Mouse (Mus musculus) CH12F3 (cell line): Measurements from ENCODE around the gene Kif3a.
"Not testable (repeated sequence)": the region's sequence is repeated elsewhere in the genome, so short reads cannot be mapped to it uniquely, and the experiment has no call there.

Source experiments
- in situ Hi-C: fragments of 300-500 bp; cut with MboI; formaldehyde crosslinking; loops from 2 replicates; pipeline ENCODE4 v1.14.3; 2020; ENCODE audit warnings: low sequenced_read_pairs

Kif3a gene

DNA sequence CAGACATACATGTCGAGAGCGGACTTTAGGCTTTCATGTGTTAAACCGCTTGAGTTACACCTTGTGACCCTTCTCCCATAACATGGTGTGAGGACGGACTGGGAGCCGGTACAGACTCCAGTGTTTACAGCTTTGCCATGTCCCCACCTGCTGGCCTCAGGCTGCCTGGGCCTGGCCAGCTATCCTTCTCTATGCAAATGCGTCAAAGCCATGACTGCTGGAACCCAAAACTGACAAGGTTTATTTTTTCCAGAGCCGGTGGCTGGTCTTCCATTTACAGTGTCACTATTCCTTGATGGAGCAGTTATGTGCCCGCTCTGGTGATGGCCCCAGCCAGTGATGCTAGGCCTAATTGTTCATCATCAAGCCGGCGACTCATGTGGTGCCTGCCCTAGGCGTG is 26.0 kb upstream of the Kif3a start:
- in situ Hi-C loops: no loop called here

DNA sequence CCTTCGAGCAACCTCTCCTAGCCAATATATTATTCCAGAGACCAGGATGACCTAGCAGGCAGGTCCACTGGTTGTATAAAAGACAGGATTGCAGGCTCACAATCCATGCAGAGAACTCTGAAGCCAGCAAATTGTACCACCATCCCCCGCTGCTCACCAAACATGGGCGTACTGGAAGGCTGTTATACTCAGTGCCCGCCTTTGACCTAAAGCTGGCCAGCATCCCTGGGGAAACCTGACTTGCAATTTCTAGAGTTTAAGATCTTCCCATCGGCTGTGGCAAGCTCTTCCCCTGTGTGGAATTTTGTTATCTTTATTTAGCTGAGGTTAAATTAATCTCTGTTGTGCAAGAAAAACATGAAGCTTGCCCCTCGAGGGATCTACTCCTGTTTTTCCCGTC is 24.2 kb upstream of the Kif3a start:
- in situ Hi-C loops: no loop called here

DNA sequence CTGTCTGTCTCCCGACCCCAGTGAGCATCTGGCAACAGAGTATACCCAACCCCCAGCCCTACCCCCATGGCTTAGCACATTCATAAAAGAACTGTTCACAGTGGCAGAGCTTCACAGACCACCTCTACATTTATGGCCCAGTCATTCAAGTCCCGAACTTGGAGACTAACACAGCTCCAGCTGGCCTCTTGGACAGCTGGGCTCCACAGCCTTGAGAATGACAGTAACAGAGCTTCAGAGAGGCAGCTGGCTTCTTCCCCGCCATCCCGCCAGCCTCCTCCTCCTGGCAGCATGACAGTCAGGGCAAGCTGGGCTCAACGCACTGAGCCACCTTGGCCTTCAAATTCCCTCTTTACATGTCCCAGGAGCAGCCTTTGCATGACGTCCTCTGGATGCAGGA is 20.9 kb upstream of the Kif3a start:
- in situ Hi-C loops: no loop called here

DNA sequence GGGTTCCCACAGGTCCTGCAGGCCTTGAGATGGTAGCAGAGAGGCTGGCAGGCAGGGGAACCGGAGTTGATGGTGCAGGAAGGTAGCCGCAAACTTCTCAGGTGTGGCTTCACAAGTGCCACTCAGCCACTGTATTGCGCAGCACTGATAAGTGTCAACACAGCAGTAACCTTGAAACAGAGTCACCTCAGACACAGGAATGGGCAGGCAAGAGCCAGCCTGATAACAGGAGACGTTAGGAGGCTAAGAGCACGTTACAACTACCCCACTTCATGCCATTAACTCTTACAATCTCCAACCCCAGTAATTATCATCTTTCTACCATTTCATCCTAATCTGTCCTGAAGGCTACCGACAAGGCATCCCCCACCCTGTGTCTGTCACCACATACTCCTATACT is 19.6 kb upstream of the Kif3a start:
- in situ Hi-C loops: no loop called here

DNA sequence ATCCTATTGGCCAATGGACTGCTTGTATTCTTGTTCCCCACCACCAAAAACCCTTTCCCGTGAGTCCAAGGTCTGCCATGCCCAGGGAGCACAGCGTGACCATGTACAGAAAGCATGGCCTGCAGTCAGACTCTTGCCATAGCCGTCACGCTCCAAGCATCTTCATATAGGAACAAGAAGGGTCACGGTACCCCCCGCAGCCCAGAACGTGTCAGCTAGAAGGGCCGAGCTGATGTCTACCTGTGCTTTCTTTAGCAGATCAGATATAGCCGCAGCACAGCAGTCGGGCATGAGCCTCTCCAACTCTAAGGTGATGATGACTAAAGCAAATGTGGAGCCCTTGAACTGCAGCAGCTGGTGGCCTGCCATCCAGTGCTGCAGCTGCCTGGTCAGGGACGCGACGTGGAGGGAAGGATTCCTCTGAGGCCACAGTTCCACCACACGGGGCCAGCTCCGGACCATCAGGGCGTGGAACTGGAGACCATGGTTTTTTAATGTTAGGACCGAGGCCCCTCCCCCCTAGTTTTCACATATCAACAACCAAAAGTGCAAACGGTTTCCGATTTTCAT is 19.1 kb upstream of the Kif3a start:
- in situ Hi-C loops: no loop called here

DNA sequence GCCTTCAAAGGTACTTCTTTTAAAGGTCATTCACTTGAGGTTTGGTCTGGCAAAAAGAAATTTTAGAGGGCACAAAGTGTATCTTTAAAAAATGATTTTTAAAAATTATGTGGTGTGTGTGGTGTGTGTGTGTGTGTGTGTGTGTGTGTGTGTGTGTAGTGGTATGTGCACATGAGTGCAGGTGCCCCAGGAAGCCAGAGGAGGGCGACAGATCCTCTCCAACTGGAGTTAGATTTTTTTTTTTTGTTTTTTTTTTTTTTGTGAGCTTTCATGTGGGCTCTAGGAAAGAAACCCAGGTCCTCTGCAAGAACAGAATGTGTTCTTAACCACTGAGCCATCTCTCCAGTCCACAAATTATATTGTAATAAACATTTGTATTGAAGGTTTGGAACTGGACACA is 16.5 kb upstream of the Kif3a start:
- in situ Hi-C loops: no loop called here

DNA sequence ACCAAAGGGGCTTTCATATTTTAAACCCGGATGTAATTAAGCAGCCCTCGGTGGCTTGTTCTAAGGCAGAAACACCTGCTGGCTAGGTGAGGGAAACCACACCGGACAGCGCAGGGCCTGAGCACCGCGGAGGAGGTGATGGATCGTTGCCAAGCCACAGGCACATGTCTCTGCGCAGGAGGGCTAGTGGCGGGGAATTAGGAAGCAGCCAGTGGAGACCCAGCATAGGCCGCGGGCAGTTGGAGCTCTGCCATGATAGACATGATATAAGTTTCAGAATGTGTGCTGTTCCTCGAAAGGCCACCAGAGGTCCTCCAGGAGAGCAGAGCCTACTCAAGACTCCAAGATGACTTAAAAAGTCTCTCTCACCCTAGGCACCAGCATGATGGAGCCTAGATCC is 15.4 kb upstream of the Kif3a start:
- in situ Hi-C loops: no loop called here

DNA sequence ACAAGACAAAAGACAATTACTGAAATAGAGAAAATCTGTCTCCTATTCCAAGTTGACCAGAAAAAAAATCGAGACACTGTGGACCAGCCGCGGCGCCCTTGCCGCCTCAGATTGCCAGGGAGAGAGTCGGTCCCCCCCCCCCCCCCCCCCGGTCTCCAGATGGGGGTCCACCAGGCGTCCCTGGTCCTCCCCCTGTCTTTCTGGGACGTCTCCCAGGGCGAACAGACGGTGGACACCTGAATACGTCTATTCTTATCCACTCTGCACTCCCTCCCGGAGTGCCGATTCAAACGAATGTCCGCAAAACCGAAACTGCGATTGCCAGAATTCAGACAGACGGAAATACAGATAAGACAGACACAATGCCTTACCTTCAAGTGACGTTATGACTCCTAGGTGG is 10.7 kb upstream of the Kif3a start:
- in situ Hi-C loops: not testable (repeated sequence)

DNA sequence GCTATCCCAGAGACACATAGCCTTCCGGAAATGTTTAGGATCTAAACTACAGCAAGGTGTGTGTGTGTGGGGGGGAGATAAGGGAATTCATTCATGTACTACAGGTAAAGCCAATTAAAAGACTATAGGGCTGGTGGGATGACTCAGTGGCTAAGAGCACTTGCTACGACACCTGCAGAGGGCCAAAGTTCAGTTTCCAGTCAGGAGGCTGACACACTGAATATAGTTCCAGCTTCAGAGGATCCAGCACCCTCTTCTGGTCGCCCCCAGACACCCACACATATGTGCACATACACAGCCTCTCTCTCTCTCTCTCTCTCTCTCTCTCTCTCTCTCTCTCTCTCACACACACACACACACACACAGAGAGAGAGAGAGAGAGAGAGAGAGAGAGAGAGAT is 9.2 kb upstream of the Kif3a start:
- in situ Hi-C loops: not testable (repeated sequence)

DNA sequence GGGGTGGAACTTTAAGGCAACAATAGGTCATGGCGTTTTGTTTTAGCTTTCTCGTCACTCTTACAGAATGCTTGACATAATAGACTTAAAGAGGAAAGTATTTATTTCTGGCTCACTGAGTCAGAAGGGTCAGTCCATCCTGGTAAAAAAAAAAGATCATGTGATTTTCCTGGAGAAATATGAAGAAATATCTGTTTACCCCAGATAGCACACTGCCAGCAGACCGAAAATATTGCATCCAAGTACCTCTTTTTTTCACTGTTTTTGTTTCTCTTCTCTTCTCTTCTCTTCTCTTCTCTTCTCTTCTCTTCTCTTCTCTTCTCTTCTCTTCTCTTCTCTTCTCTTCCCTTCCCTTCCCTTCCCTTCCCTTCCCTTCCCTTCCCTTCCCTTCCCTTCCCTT is 7.2 kb upstream of the Kif3a start:
- in situ Hi-C loops: not testable (repeated sequence)

DNA sequence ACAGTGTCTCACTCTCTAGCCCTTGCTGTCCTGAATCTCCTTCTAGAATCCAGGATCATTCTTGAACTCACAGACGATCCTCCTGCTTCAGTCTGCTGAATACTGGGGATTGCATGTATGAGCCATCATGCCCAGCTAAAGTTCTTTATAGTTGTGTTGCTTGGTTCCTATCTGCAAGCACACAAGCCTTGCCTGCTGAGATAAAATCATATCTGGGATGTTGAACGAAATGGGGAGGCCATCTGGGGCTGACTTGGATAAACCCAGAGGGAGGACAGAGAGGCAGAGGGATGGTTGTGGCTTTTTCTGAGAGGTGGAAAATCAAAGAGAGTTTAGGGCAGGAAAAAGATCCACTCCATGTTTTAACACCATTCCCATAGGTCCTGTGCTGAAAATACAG is 5.2 kb upstream of the Kif3a start:
- in situ Hi-C loops: no loop called here

DNA sequence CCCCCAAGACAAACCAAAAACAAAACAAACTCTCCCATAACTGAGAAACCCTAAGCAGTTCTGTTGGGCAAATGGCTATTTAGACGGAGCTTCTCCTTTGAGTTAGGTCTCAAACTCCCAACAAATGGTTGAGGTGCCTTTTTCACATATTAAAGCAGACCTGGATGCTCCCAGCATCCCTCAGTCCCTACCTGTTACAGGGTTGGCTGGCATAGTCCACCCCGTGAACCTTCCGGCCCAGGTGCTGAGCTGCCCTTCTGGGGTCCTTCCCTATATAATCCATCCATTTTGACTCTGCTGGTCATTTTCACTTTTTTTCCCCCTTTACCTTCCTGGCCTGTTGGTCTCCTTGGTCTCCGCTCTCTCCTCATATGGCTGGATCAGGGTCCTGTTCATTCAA is 533 bp upstream of the Kif3a start:
- in situ Hi-C loops: no loop called here

DNA sequence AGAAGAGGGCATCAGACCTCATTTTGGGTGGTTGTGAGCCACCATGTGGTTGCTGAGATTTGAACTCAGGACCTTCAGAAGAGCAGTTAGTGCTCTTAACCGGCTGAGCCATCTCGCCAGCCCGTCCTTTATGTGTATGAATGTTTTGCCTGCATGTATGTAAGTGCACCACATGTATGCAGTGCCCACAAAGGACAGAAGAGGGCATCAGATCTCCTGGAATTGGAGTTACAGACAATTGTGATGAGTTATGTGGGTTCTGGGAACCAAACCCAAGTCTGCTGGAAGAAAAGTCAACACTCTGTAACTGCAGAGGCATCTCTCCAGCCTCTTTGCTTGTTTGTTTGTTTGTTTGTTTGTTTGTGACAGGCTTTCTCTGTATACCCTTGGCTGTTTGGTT is 13.4 kb downstream of the Kif3a start:
- in situ Hi-C loops: no loop called here

DNA sequence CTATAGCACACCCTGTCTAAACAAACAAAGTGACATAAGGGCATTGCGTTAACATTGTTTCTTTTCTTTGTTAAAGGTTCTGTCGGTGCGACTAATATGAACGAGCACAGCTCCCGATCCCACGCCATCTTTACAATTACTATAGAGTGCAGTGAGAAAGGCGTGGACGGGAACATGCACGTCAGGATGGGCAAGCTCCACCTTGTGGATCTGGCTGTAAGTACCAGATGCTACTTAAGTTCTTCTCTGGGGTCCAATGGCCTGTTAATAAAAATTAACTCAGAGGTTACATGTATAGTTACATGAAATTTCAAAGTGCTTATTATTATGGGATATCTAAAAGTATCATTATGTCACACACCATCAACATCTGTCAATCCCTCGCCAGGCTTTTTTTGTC is 16.0 kb downstream of the Kif3a start:
- in situ Hi-C loops: no loop called here

DNA sequence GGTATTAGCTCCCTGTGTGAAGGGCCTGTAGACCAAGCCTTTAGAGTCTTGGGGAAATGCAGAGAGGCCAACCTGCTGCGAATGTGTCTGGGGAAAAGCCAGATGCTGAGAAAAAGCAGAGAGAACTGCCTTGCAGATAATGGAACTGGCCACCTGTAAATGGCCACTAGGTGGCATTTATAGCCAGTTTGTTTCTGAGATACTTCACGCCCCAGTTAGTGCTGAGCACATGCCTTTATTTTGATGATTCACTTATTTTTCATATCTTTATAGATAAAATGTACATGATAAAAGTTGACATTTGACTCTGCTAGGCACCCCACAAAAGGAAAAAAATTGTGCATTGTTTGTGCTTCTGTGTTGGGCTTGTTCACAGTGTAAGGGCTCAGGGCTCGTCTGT is 17.7 kb downstream of the Kif3a start:
- in situ Hi-C loops: no loop called here

DNA sequence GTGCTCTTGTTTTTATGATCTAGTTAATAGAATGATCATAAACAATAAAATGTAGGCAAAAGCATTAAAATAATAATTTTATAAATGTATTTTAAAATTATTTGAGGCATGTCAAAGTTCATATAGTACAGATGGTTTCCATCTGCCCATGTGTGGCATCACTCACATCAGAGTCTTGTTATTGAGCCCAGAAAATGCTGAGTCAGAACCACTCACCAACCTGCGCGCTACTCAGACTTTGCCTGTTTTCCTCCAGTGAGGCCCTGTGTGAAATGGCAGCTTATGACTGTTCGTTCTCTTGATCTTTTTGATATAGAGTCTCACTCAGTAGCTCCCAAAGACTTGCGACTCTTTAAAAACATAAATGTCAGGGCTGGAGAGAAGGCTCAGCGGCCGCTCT is 18.3 kb downstream of the Kif3a start:
- in situ Hi-C loops: no loop called here

DNA sequence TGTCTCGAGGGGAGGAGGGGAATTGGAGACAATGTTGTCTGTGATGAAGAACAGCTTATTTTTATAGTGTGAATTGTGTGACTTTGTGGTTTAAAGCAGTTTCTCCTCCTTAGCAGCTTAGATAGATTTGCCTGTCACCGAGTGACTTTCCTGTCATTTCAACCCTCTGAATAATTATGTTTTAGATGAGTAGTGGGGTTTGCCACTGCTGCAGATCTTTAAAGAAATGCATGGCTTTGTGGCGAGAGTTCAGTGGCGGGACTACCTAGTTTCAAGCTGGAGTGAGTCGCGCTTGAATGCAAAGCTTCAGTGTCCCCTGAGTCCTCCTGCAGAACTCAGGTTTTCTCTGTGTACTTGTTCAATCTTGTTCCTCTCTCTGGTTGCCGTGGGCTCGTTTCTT is 21.1 kb downstream of the Kif3a start:
- in situ Hi-C loops: no loop called here

DNA sequence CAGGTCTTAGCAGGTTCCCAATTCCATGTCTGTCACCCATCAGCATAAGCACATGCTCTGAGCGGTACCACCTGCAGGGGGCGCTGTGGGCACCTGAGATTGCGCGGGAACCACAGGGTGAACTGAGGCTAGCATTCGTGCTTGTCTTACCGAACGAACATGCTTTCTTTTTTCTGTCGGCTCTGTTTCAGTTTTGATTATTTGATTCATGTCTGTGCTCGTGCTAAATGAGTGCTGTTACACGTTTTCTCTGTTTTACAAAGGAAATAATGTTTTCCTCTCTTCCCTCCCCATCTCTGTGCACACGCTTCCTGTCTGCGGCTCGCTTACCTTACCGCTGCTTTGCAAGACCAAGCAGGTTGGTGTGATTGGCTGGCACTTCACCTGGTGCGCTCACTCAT is 23.2 kb downstream of the Kif3a start:
- in situ Hi-C loops: no loop called here

DNA sequence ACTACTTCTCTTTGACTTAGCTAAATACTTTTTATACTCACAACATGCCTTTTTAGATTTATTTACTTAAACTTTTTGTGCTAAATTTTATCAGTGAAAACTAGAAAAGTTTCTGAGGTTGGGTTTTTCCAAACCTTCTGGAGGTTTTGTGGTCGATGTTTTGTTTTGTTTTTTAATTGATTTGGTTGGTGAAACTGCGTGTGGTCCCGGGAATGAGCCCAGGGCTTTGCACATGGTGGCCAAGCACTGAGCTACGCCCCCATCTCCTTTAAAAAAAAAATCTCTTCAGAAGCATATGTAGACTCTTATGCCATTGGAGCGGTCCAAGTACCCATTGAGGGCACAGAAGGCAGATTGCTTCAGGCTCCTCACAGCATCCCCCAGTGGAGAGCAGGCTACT is 23.9 kb downstream of the Kif3a start:
- in situ Hi-C loops: no loop called here

DNA sequence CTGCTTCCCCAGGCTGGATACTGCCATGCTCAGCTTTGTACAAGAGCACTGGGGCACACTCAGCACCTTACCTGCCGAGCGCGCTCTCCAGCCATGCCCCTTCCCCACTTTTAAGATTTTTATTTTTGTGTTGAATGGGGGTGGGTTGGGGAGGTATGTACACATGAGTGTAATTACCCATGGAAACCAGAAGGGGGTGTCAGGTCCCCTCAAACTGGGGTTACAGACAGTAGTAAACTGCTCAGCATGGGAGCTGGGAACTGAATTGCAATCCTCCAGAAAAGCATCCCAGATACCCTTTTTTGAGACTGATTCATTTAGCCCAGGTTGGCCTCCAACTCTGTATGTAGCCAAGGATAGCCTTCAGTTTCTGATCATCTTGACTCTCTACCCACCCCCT is 37.8 kb downstream of the Kif3a start:
- in situ Hi-C loops: no loop called here

DNA sequence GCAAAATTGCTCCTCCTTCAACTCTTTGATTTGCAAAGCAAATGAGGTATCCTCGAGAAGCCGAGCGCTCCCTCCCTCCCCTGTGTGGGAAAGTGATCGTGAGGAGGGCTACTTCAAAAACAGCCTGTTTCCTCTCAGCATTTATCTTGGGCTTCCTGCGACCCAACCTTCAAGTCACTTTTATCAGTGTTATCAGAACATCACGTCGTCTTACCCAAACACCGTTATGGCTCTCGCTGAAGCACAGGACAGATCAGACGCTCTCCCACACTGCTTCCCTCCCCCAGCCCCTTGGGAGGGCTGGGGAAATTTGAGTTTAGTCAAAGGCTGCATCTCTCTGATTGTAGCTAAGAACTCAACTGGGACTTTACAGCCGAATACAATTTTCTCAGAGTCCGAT is 38.4 kb downstream of the Kif3a start:
- in situ Hi-C loops: no loop called here

DNA sequence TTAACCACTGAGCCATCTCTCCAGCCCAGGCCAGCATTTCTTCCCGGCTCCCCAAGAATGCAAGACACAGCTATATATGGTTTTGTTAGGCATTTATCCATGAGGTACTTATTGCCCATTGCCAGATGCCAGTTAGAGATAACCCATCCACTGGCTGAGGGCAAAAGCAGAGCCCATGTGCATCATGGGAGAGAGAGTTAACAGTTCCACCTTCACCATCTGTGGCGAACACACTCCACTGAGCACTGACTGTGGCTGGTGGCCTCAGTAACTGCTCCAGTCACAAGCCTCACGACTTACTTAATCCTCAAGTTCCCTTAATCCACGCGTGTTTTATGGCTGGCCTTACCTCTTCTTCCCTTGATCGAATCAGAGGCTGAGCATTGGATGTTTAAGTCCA is 42.1 kb downstream of the Kif3a start:
- in situ Hi-C loops: no loop called here

DNA sequence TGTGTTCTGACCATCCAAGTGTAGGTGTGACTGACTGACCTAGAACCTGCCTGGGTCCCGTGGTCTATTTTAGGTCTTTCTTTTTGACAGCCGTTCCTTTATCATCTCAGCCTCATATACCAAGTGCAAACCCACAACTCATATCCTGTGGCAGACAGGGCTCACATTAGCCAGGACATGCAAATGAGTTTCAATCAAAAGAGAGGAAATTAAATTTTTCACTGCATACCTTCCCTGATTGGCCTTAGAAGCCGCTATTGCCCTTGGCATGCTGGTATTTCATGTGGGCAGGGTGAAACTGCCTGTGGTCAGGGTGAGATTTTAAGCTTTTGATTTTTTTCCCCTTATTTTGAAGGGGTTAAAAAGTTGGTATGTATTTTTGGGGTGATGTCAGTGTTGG is 42.5 kb downstream of the Kif3a start:
- in situ Hi-C loops: no loop called here

DNA sequence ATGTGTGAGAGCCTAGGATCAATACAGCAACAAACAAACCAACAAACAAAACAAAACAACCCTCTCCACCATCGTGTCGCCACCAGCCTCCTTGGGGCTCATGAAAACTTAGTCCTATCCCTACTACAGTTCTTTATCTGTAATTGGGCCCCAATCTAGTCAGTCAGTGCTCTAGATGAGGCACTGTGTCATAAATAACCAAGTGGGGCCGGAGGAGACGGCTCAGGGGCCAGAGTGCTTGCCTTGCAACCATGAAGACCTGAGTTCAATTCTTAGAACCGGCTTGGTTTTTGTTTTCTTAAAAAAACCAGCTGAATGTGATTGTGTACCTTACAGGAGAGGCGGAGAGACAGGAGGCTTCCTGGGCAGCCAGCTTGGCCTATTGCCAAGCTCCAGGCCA is 48.0 kb downstream of the Kif3a start:
- in situ Hi-C loops: no loop called here
